Mouse (Mus musculus) lung, embryonic 14.5 days (tissue): ENCODE data around the gene Efna5. TPM values are rescaled to one million over a fixed set of nuclear protein-coding genes. Genes with fewer than 3 reads are reported as not detected.
A peak's percentile ranks its signal among the peaks of the same experiment; 100 is the strongest.

Experiments
- ATAC-seq: fragments of 200-750 bp; cut with Nextera tagmentation; 2 replicates; pipeline ENCODE4 v1.8.0; 2017; ENCODE audit warnings: mild to moderate bottlenecking, moderate TSS enrichment, moderate library complexity; ENCODE audit not compliant: insufficient read depth
- DNase-seq: peaks from one replicate; pipeline ENCODE4 v3.0.0-alpha.2; 2015
- H3K27ac ChIP-seq: fragments of 300-500 bp; sonication (generic); 2 replicates; pipeline ENCODE4 v1.5.1; 2014; ENCODE audit warnings: low read depth, mild to moderate bottlenecking, moderate library complexity
- H3K27me3 ChIP-seq: fragments of 300-500 bp; sonication (generic); 2 replicates; pipeline ENCODE4 v1.6.1; 2014; ENCODE audit warnings: low read length, control low read depth; ENCODE audit not compliant: insufficient read depth
- H3K36me3 ChIP-seq: fragments of 300-500 bp; sonication (generic); 2 replicates; pipeline ENCODE4 v1.6.1; 2014; ENCODE audit warnings: control low read depth; ENCODE audit not compliant: insufficient read depth
- H3K4me1 ChIP-seq: fragments of 300-500 bp; sonication (generic); 2 replicates; pipeline ENCODE4 v1.6.1; 2014; ENCODE audit warnings: antibody characterized with exemption, control low read depth; ENCODE audit not compliant: insufficient read depth
- H3K4me2 ChIP-seq: fragments of 300-500 bp; sonication (generic); 2 replicates; pipeline ENCODE4 v1.6.1; 2014; ENCODE audit warnings: mild to moderate bottlenecking
- H3K4me3 ChIP-seq: fragments of 300-500 bp; sonication (generic); 2 replicates; pipeline ENCODE4 v1.5.1; 2014; ENCODE audit warnings: low read depth, low read length
- H3K9ac ChIP-seq: fragments of 300-500 bp; sonication (generic); 2 replicates; pipeline ENCODE4 v1.6.1; 2014
- H3K9me3 ChIP-seq: fragments of 300-500 bp; sonication (generic); 2 replicates; pipeline ENCODE4 v1.6.1; 2016; ENCODE audit warnings: low read depth, low read length, control low read depth
- CTCF ChIP-seq: IDR thresholded peaks from 2 replicates; pipeline ENCODE4 v1.5.1; 2016; ENCODE audit warnings: antibody characterized with exemption, low read depth
- WGBS: fragments of 180-500 bp; shearing (Covaris S2); extraction: QIAGEN DNeasy Blood & Tissue Kit; methylation state at CpG from one replicate; pipeline ENCODE4 v1.1.7; 2014; 5-methylcytosine and 5-hydroxymethylcytosine counted together
- polyA plus RNA-seq: library from polyadenylated mRNA; unstranded; fragments of >200 nt; fragmentation: Nextera tagmentation; extraction: Ambion mirVana; gene quantifications from 2 replicates; pipeline ENCODE4 v1.2.1, GENCODE M21; 2014

Efna5 gene
- polyA plus RNA-seq, 1 experiment from 2014 or later: 14.8 TPM

- H3K4me1 ChIP-seq: peaks cover 11% of the 10 kb centered on the region
- peak overlapping the region; percentile 23; the same call in 1 of the 2 replicates for H3K9ac ChIP-seq
- H3K4me3 ChIP-seq: no peak overlapping the region
- ATAC-seq (peak; percentile 30), DNase-seq (peak; percentile 44)
- no peak for TF ChIP-seq CTCF
- peak overlapping the region; percentile 87 for H3K27ac ChIP-seq
- H3K27me3 ChIP-seq: no peaks in the 10 kb centered on the region
- H3K9me3 ChIP-seq: no peaks in the 10 kb centered on the region
- 44% methylated on average over 13 of the region's 13 CpGs for WGBS
- H3K4me2 ChIP-seq: peak overlapping the region; percentile 40
- H3K36me3 ChIP-seq: no peaks in the 10 kb centered on the region
Observed at GRCm38 (mm10) chr17:62782826-62783404, 98.2 kb downstream of the Efna5 start.

- Histone ChIP-seq H3K4me1 (peaks cover 13% of the 10 kb centered on the region), H3K27me3 (no peaks in the 10 kb centered on the region), H3K27ac (no peak overlapping the region), H3K4me3 (no peak overlapping the region), H3K9ac (no peak overlapping the region), H3K36me3 (no peaks in the 10 kb centered on the region), H3K9me3 (no peaks in the 10 kb centered on the region), H3K4me2 (no peak overlapping the region)
- 74% methylated on average over 6 of the region's 6 CpGs for WGBS
- no peak for TF ChIP-seq CTCF
- no peak for DNase-seq
- ATAC-seq: no peak
Observed at GRCm38 (mm10) chr17:62781120-62781519, 100.0 kb downstream of the Efna5 start.

- Histone ChIP-seq H3K4me2 (no peak overlapping the region), H3K4me1 (peaks cover 9% of the 10 kb centered on the region; the same call in 1 of the 2 replicates)
Observed at GRCm38 (mm10) chr17:62777858-62778564, 103.1 kb downstream of the Efna5 start.

GRCm38 (mm10) chr17:62776710-62777109, 104.4 kb downstream of the Efna5 start:
- no peaks in the 10 kb centered on the region for H3K9me3 ChIP-seq
- TF ChIP-seq CTCF: no peak
- no peak for ATAC-seq
- H3K9ac ChIP-seq: no peak overlapping the region
- no peaks in the 10 kb centered on the region for H3K27me3 ChIP-seq
- peak; percentile 23 for DNase-seq
- H3K36me3 ChIP-seq: no peaks in the 10 kb centered on the region
- 53% methylated on average over 3 of the region's 3 CpGs for WGBS
- no peak overlapping the region for H3K27ac ChIP-seq
- H3K4me1 ChIP-seq: peaks cover 8% of the 10 kb centered on the region; the same call in 1 of the 2 replicates
- H3K4me3 ChIP-seq: no peak overlapping the region
- H3K4me2 ChIP-seq: no peak overlapping the region

More at GRCm38 (mm10) chr17:62777858-62778564, 103.1 kb downstream of the Efna5 start:
- no peak overlapping the region for H3K4me3 ChIP-seq
- H3K27ac ChIP-seq: no peak overlapping the region
- peak; percentile 83 for DNase-seq
- H3K36me3 ChIP-seq: no peaks in the 10 kb centered on the region
- no peaks in the 10 kb centered on the region for H3K9me3 ChIP-seq
- H3K9ac ChIP-seq: no peak overlapping the region
- no peak for TF ChIP-seq CTCF
- 23% methylated on average over 10 of the region's 10 CpGs for WGBS
- ATAC-seq: peak; percentile 38; the same call in 1 of the 2 replicates
- H3K27me3 ChIP-seq: no peaks in the 10 kb centered on the region

- DNase-seq: peak; percentile 90
- no peaks in the 10 kb centered on the region for H3K36me3 ChIP-seq
- no peak overlapping the region for H3K9ac ChIP-seq
- peak; percentile 79; the same call in 1 of the 2 replicates for ATAC-seq
- WGBS: 20% methylated on average over 2 of the region's 2 CpGs
- TF ChIP-seq CTCF: no peak
- H3K4me2 ChIP-seq: no peak overlapping the region
- peaks cover 8% of the 10 kb centered on the region; the same call in 1 of the 2 replicates for H3K4me1 ChIP-seq
- H3K27ac ChIP-seq: no peak overlapping the region
- no peaks in the 10 kb centered on the region for H3K27me3 ChIP-seq
- no peaks in the 10 kb centered on the region for H3K9me3 ChIP-seq
- H3K4me3 ChIP-seq: no peak overlapping the region
Observed at GRCm38 (mm10) chr17:62775976-62776375, 105.1 kb downstream of the Efna5 start.

GRCm38 (mm10) chr17:62775401-62775800, 105.7 kb downstream of the Efna5 start:
- H3K4me1 ChIP-seq: peaks cover 8% of the 10 kb centered on the region; the same call in 1 of the 2 replicates
- H3K4me3 ChIP-seq: no peak overlapping the region
- H3K27ac ChIP-seq: no peak overlapping the region
- H3K36me3 ChIP-seq: no peaks in the 10 kb centered on the region
- H3K9ac ChIP-seq: no peak overlapping the region
- H3K4me2 ChIP-seq: no peak overlapping the region
- H3K9me3 ChIP-seq: no peaks in the 10 kb centered on the region
- WGBS: 79% methylated on average over 5 of the region's 5 CpGs
- ATAC-seq (no peak), DNase-seq (no peak)
- no peaks in the 10 kb centered on the region for H3K27me3 ChIP-seq
- TF ChIP-seq CTCF: no peak

GRCm38 (mm10) chr17:62774749-62775148, 106.4 kb downstream of the Efna5 start:
- no peak overlapping the region for H3K9ac ChIP-seq
- H3K4me3 ChIP-seq: no peak overlapping the region
- DNase-seq (no peak), ATAC-seq (no peak)
- no peaks in the 10 kb centered on the region for H3K36me3 ChIP-seq
- TF ChIP-seq CTCF: no peak
- no peaks in the 10 kb centered on the region for H3K27me3 ChIP-seq
- H3K4me2 ChIP-seq: no peak overlapping the region
- WGBS: 85% methylated on average over 7 of the region's 7 CpGs
- H3K9me3 ChIP-seq: no peaks in the 10 kb centered on the region
- no peak overlapping the region for H3K27ac ChIP-seq
- H3K4me1 ChIP-seq: peaks cover 8% of the 10 kb centered on the region; the same call in 1 of the 2 replicates
